Mouse (Mus musculus) brain, embryonic 14.5 days (tissue): ENCODE results near the gene Mrps22. TPM values are rescaled to one million over a fixed set of nuclear protein-coding genes. Genes with fewer than 3 reads are reported as not detected.

Experiments
- DNase-seq: peaks from one replicate; pipeline ENCODE4 v3.0.0-alpha.2; 2011; ENCODE audit warnings: low read depth
- CTCF ChIP-seq: fragments of 200-500 bp; IDR thresholded peaks from 2 replicates; pipeline ENCODE4 v1.5.1; 2012; ENCODE audit warnings: inconsistent platforms, mild to moderate bottlenecking, moderate library complexity, borderline replicate concordance; ENCODE audit not compliant: insufficient read depth, insufficient read length; ENCODE audit errors: extremely low read depth
- POLR2A ChIP-seq: fragments of 200-500 bp; IDR thresholded peaks from 2 replicates; pipeline ENCODE4 v1.6.1; 2012; ENCODE audit warnings: mild to moderate bottlenecking, inconsistent platforms, borderline replicate concordance; ENCODE audit not compliant: poor library complexity, insufficient read depth, insufficient read length, severe bottlenecking; ENCODE audit errors: extremely low read depth
- polyA plus RNA-seq: library from polyadenylated mRNA; depleted of rRNA; stranded (reverse); fragments of >200 nt; gene quantifications from 2 replicates; pipeline ENCODE4 v1.2.3, GENCODE M21; 2012; rRNA removed

Gene Mrps22
- 33.9 and 42.3 TPM in 2 replicates for polyA plus RNA-seq

DNA sequence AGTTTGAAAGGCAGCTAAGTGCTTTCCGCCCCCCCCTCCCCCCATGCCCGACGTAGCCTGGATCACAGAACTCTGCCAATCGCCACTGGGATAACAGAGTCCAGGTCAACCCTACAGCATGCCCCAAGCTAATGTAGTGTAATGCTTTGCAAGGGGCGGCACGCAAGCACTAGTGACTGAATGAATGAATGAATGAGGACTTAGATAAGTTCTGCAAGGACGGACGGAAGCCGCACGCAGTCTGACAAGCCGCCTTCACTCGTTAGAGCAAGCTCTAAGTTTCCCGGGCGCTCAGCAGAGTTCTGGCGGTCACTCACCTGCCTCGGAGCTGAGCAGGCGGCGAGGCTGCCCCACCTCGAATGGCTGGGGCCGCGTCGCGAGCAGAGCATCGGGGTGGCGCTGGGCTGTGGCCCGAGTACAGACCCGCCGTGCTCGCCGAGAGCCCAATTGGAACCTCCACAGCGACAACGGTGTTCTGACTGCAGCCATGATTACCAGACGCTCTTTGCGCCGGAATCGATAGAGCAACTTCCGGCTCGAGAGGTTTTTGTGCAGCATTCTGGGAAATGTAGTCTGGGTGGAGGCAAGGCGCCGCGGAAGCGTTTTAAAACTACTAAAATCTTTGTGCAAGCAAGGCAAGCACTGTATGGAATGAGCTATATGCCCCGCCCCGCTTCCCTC, at the start of gene Mrps22:
Mrps22 (minus strand) TSS at position 505 of the 681 bp plus-strand sequence.
- DNase-seq = peak; percentile 96
- TF ChIP-seq POLR2A (peak; percentile 53; the same call in 1 of the 2 replicates), CTCF (no peak)

DNA sequence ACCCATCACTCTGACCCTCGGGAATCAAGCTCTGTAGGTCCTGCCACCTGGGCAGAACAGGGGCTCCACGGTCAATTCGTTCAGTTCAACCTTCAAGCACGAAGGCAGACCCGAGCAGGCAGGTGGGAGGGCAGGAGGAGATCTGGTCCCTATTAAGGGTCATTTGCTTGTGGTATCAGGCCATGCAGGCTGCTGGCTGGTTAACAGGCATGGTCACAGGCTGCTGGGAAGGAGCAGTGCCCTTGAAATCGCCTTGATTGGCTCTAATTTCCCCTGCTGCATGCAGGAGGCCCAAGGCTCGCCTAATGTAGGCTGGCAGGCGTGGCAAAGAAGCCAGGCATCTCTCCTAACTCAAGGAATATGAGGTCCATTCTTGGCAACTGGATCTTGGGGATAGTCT, 49.1 kb upstream of the Mrps22 start:
- no peak for DNase-seq
- no peak for TF ChIP-seq POLR2A
- no peak for TF ChIP-seq CTCF

DNA sequence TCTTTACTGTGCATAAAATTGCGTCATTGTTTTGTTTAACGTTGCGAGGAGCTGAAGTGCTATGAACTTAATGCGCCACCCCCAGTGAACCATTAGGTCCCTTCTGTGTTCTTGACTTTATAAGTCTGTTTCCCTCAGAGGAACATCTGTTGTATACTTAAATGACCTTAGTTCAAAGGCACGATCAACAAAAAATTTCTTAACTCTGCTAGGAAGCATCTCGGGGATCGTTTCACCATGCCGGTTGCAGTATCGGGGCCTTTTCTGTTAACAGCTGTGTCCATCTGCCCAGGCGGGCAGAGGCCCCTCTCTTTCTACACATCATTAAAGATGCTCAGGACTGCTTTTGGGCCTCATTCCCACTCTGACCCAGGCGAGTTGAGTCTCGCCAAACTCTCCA, 46.0 kb upstream of the Mrps22 start:
- TF ChIP-seq CTCF (no peak), POLR2A (no peak)

DNA sequence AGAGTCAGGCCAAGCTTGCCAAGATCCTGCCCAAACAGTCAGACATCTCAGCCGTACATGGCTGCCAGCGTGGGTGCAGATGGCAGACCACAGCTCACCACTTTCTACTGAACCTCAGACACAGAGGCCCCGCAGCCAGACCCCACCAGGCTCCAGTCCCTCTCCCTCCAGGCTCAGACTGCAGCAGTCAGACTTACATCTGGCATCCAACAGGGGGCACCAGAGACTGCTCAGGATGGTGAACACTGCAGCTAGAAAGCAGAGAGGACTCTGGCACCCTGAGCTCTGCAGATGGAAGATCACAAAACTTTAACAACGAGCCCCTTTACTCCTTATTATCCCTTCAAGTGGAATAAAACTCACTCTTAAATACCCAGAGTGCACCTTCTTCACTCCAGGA, 44.3 kb upstream of the Mrps22 start:
- DNase-seq = peak; percentile 90

More for the DNA sequence above, 46.0 kb upstream of the Mrps22 start:
- DNase-seq = no peak

DNA sequence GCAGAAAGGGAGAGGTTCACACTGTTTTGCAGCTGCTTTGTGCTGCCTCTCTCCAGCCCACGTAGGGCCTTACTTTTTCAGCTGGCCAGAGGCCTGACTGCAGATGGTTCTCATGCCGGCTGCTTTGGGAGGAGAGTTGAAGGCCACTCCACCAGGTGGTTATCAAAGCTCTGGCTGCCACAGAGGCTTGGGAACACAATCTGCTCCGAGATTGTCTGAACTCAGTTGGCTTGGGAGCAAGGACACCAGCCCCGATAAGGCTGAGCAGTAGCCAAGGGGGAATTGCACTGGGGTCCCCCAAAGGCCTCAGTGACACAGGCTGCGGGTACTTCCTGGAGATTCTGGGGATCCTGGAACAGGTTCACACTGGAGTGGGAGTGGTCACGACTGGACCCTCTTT, 40.7 kb upstream of the Mrps22 start:
- no peak for TF ChIP-seq POLR2A
- no peak for TF ChIP-seq CTCF

More for the DNA sequence above, 44.3 kb upstream of the Mrps22 start:
- TF ChIP-seq CTCF (peak; percentile 89), POLR2A (no peak)

DNA sequence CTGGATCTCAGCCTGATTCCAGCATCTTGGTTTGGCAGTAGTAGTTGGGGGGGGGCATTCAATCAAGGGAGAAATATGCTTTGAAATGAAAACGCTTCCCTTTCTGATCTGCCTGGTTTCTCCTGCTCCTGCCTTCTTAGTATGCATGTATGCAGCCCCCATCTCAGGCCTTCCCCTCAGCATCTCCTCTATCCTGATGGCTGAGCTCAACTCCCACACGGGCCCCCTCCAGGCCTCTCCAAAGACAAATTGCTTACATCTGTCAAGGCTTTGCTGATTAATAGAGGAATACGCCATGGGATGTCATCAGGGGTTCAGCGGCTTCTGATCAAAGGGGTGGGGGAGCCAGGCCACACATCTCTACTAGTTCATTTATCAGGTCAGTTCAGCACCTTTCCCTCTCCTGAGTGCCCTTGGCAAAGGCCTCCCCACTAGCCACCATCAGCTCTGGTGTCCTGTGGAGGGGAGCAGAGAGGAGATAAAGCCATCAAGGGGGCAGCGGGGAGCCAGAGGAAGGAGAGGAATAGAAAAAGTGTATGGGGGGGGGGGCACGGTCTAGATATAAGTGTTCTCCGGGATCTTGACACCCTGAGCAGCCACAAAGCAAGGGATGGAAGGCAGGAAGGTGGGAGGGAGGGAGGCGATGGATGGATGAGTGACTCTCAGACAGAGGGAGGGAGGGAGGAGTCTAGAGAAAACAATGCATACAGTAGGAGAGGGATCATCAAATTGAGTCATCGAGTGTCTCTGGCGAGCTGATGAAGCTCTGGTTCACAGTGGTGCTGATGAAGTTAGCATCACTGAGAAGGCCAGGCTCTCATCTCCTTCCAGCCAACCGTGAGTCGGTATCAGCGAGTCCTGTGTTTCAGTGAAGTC, 32.1 kb upstream of the Mrps22 start:
- peak; percentile 25 for DNase-seq
- TF ChIP-seq POLR2A = no peak

More for the DNA sequence above, 40.7 kb upstream of the Mrps22 start:
- no peak for DNase-seq

DNA sequence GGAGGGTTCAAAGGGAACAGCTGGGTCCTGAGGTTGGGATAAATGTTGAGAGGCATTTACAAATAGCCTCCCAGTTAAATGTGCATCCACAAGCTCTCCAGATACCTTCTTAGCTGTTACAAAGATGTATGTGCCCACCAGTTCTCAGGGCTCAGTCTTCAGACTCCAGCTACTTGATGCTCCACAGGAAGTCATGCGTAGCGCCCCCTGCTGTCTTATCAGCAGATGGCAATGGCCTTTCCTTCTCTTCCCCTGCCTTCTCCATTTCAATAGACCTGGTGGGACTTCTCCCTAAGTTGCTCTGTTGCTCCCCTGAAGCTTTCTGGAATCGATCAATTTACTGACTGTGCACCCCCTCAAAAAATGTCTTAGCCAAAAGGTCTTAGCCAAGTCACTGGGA, 27.0 kb upstream of the Mrps22 start:
- TF ChIP-seq POLR2A (no peak), CTCF (peak; percentile 24; the same call in 1 of the 2 replicates)
- no peak for DNase-seq

DNA sequence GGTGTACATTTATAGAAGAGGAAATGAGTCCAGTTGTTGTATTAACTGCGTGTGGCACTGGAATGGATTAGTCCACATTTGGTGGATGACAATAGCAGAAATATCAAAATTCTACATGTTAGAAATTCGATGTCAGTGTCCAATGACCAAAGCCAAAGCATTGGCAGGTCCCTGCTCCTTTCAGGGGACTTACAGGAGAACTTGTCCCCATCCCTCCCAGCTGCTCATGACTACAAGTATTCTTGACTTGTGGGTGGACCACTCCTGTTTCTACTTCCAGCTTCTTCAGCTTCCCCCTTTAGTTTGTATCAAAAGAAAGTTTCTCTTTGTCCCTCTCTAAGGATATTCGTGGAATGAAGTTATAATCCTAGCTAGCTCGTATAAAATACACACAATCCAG, 3.4 kb upstream of the Mrps22 start:
- no peak for DNase-seq
- no peak for TF ChIP-seq CTCF
- no peak for TF ChIP-seq POLR2A

DNA sequence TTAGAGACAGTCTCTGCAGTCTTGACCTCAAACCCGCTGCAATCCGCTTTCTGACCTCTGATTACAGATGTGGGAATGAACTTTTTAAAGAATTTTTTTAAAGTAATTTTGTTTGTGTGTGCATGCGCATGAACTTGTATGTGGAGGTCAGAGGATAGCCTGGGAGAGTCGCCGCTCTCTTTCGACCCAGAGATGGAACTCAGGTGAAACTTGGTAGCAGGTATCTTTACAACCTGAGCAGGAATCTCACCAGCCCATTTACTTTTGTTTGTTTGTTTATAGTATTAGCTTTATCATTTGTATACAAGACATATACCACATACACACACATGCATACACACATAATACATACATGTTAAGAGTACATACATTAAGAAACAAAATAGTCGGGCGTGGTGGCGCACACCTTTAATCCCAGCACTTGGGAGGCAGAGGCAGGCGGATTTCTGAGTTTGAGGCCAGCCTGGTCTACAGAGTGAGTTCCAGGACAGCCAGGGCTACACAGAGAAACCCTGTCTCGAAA, 438 bp upstream of the Mrps22 start:
- no peak for DNase-seq
- TF ChIP-seq CTCF (no peak), POLR2A (no peak)

DNA sequence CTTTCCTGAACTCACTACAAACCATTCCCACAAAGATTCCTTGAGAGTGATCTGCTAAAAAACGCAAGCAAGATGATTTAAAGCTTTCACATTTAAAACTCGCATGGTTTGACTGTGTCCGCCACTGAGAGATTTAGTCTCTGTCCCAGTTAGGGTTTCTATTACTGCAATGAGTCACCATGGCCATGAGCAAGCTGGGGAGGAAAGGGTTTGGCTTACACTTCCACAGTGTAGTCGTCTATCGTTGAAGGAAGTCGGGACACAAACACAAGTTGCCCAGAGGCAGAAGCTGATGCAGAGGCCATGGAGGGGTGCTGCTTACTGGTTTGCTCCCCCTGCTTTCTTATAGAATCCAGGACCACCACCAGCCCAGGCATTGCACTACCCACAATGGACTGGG, 1.4 kb downstream of the Mrps22 start:
- TF ChIP-seq CTCF = no peak
- no peak for TF ChIP-seq POLR2A
- no peak for DNase-seq

DNA sequence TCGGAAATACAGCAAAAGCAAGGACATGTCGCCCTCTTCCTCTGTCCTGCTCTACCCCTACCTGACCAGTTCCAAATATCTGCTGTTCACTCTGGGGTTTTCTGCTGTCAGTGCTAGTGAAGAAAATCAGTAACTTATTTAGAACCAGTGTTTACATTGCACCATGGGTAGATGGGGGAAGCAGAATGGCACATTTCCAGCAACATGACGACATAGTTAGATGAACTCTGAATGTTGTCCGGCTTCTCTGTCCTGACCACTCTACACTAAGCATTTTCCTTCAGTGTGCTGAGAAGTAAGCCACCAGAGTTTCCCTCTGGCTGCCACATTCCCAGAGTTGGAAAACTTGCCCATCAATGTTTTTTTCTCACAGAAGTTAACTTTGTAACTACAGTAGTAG, 17.6 kb downstream of the Mrps22 start:
- TF ChIP-seq CTCF (no peak), POLR2A (no peak)
- DNase-seq = no peak

DNA sequence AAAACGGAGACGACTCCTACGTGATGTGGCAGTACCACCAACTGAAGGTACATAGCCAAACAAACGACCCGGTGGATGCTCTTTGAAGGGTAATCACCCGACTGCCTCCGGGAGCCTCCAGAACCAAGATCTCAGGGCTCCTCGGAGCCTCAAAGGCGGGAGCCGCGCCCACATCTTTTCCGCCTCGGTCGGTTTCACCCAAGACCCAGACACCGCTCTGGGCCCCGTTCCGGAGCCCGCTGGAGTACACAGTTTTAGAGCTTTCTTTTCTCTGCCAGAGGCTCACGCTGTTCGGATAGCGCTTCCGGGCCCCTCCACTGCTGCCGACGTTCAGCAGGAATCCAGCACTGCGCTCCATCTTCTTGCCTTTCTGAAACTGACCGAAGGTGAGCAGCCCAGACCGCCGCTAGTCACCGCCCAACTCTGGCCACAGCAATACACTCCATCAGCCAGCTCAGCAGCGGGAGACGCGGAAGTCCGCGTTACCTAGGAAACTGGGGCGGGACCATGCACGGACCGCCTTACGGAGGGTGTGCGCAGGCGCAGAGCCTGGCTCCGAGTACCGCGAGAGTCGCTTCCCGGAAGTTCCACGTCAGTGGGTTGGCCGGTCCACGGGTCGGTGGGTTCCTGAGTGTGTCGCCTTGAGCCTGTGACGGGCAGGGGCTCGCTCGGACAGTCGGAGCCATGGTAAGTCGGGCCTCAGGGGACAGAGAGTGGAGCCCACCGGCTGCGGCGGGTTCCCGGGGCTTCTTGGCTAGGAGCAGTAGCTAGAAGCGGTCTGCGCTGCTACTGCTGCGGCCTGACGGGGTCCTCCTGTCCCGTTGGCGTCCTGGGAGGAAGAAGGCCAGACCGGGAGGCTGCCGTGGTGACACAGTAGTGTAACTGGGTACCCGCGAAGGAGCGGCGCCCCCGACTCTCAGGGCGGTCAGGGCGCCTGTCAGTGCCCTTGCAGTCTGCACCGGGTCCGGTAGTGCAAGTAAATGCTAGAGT, 38.0 kb downstream of the Mrps22 start, which contains the start of gene Copb2:
Copb2 (plus strand) TSS at position 585 of the 990 bp plus-strand sequence.
- peak; percentile 99 for DNase-seq
- TF ChIP-seq CTCF (no peak), POLR2A (peak; percentile 51; the same call in 1 of the 2 replicates)

DNA sequence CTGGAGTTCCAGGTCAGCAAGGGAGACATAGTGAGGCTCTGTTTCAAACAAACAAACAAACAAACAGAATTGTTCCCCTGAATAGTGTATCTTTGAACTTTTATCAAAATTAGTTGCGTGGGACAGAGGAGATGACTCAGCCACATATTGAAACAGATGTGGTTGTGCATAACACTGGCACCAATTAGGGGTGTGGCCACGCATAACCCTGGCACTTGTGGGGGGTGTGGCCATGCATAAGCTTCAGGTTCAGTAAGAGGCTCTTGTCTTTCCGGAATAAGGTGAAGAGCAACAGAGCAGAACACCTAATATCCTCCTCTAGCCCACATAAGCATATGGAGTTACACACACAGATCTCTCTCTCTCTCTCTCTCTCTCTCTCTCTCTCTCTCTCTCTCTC, 57.4 kb downstream of the Mrps22 start:
- TF ChIP-seq CTCF (no peak), POLR2A (no peak)
- no peak for DNase-seq

Other genes starting within 250 kb of the Mrps22 start
- gene Rbp1, start 178.7 kb downstream of the Mrps22 start, polyA plus RNA-seq = 43.6 and 49.0 TPM in 2 replicates
- 0.18 and 0.19 TPM in 2 replicates for gene Rbp2, start 115.5 kb downstream of the Mrps22 start, polyA plus RNA-seq
- gene Copb2, start 37.9 kb downstream of the Mrps22 start, polyA plus RNA-seq = 78.1 and 91.7 TPM in 2 replicates
- 0.08 TPM in 1 of 2 replicates, not detected in the other for gene Prr23a1, start 240.8 kb upstream of the Mrps22 start, polyA plus RNA-seq